Mouse (Mus musculus): ENCODE results near the gene Plpp3.

GRCm38 (mm10) chr4:105275616-105276015 lies 118.5 kb downstream of the Plpp3 start:
- TF ChIP-seq CTCF (IDR thresholded peaks at IDR 0.05; ENCODE audit: extremely low read depth, insufficient read depth, low read length) = no peak
- no peak for TF ChIP-seq POLR2A (IDR thresholded peaks at IDR 0.05; ENCODE audit: extremely low read depth, insufficient read depth, low read length)
